Mouse (Mus musculus) bone marrow macrophage, adult 2 months (primary cell): ENCODE measurements around the gene Hydin.

Source experiments
- CTCF ChIP-seq: IDR thresholded peaks from 2 replicates; pipeline ENCODE4 v1.5.1; 2012; ENCODE audit warnings: low read depth, mild to moderate bottlenecking, low read length, moderate library complexity
- POLR2A ChIP-seq: IDR thresholded peaks from 2 replicates; pipeline ENCODE4 v1.6.1; 2012; ENCODE audit warnings: mild to moderate bottlenecking, low read depth, low read length, borderline replicate concordance

- TF ChIP-seq POLR2A (no peak), CTCF (no peak)
Measured at GRCm38 (mm10) chr8:110395656-110396055, 128.9 kb downstream of the Hydin start.
